Mouse (Mus musculus) liver, embryonic 12.5 days (tissue): Measurements from ENCODE around the gene Dock8. TPM values are rescaled to one million over a fixed set of nuclear protein-coding genes. Genes with fewer than 3 reads are reported as not detected.

Source experiments
- ATAC-seq: fragments of 200-750 bp; cut with Nextera tagmentation; 2 replicates; pipeline ENCODE4 v1.8.0; 2017; ENCODE audit warnings: moderate number of reproducible peaks, mild to moderate bottlenecking, moderate library complexity
- H3K27ac ChIP-seq: fragments of 300-500 bp; sonication (generic); 2 replicates; pipeline ENCODE4 v1.5.1; 2016; ENCODE audit warnings: mild to moderate bottlenecking
- H3K27me3 ChIP-seq: fragments of 300-500 bp; sonication (generic); replicated peaks from 2 replicates; pipeline ENCODE4 v1.6.1; 2016; ENCODE audit warnings: mild to moderate bottlenecking, moderate library complexity
- H3K36me3 ChIP-seq: fragments of 300-500 bp; sonication (generic); 2 replicates; pipeline ENCODE4 v1.6.1; 2016; ENCODE audit warnings: mild to moderate bottlenecking, moderate library complexity
- H3K4me1 ChIP-seq: fragments of 300-500 bp; sonication (generic); 2 replicates; pipeline ENCODE4 v1.6.1; 2016
- H3K4me2 ChIP-seq: fragments of 300-500 bp; sonication (generic); 2 replicates; pipeline ENCODE4 v1.6.1; 2016; ENCODE audit warnings: mild to moderate bottlenecking, moderate library complexity
- H3K4me3 ChIP-seq: fragments of 300-500 bp; sonication (generic); 2 replicates; pipeline ENCODE4 v1.5.1; 2016; ENCODE audit warnings: mild to moderate bottlenecking, moderate library complexity
- H3K9ac ChIP-seq: fragments of 300-500 bp; sonication (generic); 2 replicates; pipeline ENCODE4 v1.6.1; 2016; ENCODE audit warnings: mild to moderate bottlenecking, moderate library complexity
- H3K9me3 ChIP-seq: fragments of 300-500 bp; sonication (generic); replicated peaks from 2 replicates; pipeline ENCODE4 v1.6.1; 2016; ENCODE audit warnings: mild to moderate bottlenecking, moderate library complexity
- WGBS: fragments of 180-500 bp; shearing (Covaris S2); methylation state at CpG from one replicate; pipeline ENCODE4 v1.1.7; 2016; ENCODE audit not compliant: insufficient replicate concordance; 5-methylcytosine and 5-hydroxymethylcytosine counted together
- polyA plus RNA-seq: library from polyadenylated mRNA; unstranded; fragments of >200 nt; fragmentation: Nextera tagmentation; extraction: Ambion mirVana; gene quantifications from 2 replicates; pipeline ENCODE4 v1.2.1, GENCODE M21; 2016

The Dock8 gene
- polyA plus RNA-seq, 1 experiment from 2014 or later: 11.0 TPM

- Histone ChIP-seq H3K4me3 (no peak overlapping the region), H3K9me3 (no peaks in the 10 kb centered on the region), H3K27ac (no peak overlapping the region), H3K4me1 (no peaks in the 10 kb centered on the region), H3K4me2 (no peak overlapping the region), H3K27me3 (no peaks in the 10 kb centered on the region), H3K9ac (no peak overlapping the region), H3K36me3 (peaks cover 39% of the 10 kb centered on the region)
- 84% methylated on average over 11 of the region's 11 CpGs for WGBS
- no peak for ATAC-seq
Observed at GRCm38 (mm10) chr19:25176746-25177145, 177.4 kb downstream of the Dock8 start.

GRCm38 (mm10) chr19:25180024-25180423 is 180.7 kb downstream of the Dock8 start:
- no peak overlapping the region for H3K9ac ChIP-seq
- H3K27me3 ChIP-seq: no peaks in the 10 kb centered on the region
- peaks cover 43% of the 10 kb centered on the region for H3K36me3 ChIP-seq
- H3K4me3 ChIP-seq: no peak overlapping the region
- no peak overlapping the region for H3K4me2 ChIP-seq
- WGBS: 74% methylated on average over 6 of the region's 6 CpGs
- H3K27ac ChIP-seq: no peak overlapping the region
- H3K9me3 ChIP-seq: no peaks in the 10 kb centered on the region
- ATAC-seq: no peak
- no peaks in the 10 kb centered on the region for H3K4me1 ChIP-seq

GRCm38 (mm10) chr19:25180547-25180946 is 181.2 kb downstream of the Dock8 start:
- 78% methylated on average over 6 of the region's 6 CpGs for WGBS
- no peaks in the 10 kb centered on the region for H3K4me1 ChIP-seq
- H3K36me3 ChIP-seq: peaks cover 44% of the 10 kb centered on the region
- no peak overlapping the region for H3K4me3 ChIP-seq
- H3K9me3 ChIP-seq: no peaks in the 10 kb centered on the region
- no peak for ATAC-seq
- H3K9ac ChIP-seq: no peak overlapping the region
- no peaks in the 10 kb centered on the region for H3K27me3 ChIP-seq
- no peak overlapping the region for H3K27ac ChIP-seq
- H3K4me2 ChIP-seq: no peak overlapping the region

DNA sequence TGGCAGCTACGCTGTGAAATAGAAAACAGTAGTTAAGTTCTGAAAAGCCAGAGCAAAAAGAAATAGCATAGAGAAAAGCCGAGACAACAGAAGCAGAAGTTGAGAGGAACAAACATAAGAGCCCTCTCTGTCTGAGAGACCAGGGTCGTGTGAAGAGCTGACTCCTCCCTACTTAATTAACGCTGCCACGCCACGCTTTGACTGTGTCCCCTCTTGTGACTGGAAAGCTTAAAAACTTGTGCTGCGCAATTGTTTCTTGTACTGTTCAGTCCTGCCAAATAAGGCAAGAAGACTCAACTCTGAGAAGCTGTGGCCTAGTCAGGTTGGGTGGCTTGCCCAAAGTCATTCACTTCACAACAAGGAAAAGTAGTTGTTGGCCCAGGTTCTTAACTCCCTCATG is 184.7 kb downstream of the Dock8 start:
- Histone ChIP-seq H3K4me2 (no peak overlapping the region), H3K4me3 (no peak overlapping the region), H3K27me3 (no peaks in the 10 kb centered on the region), H3K27ac (no peak overlapping the region), H3K9me3 (no peaks in the 10 kb centered on the region), H3K9ac (no peak overlapping the region), H3K36me3 (peaks cover 53% of the 10 kb centered on the region), H3K4me1 (no peaks in the 10 kb centered on the region)
- no peak for ATAC-seq
- WGBS: 79% methylated on average over 7 of the region's 7 CpGs

- no peak for ATAC-seq
- H3K27me3 ChIP-seq: no peaks in the 10 kb centered on the region
- H3K27ac ChIP-seq: no peak overlapping the region
- H3K4me1 ChIP-seq: no peaks in the 10 kb centered on the region
- no peak overlapping the region for H3K9ac ChIP-seq
- peaks cover 70% of the 10 kb centered on the region for H3K36me3 ChIP-seq
- WGBS: 80% methylated on average over 5 of the region's 5 CpGs
- no peak overlapping the region for H3K4me3 ChIP-seq
- no peak overlapping the region for H3K4me2 ChIP-seq
- H3K9me3 ChIP-seq: no peaks in the 10 kb centered on the region
Observed at GRCm38 (mm10) chr19:25186316-25186715, 187.0 kb downstream of the Dock8 start.

GRCm38 (mm10) chr19:25187681-25188080 is 188.3 kb downstream of the Dock8 start:
- H3K4me3 ChIP-seq: no peak overlapping the region
- H3K27ac ChIP-seq: no peak overlapping the region
- no peaks in the 10 kb centered on the region for H3K27me3 ChIP-seq
- no peaks in the 10 kb centered on the region for H3K9me3 ChIP-seq
- 85% methylated on average over 18 of the region's 18 CpGs for WGBS
- H3K9ac ChIP-seq: no peak overlapping the region
- no peaks in the 10 kb centered on the region for H3K4me1 ChIP-seq
- no peak overlapping the region for H3K4me2 ChIP-seq
- peaks cover 69% of the 10 kb centered on the region for H3K36me3 ChIP-seq
- no peak for ATAC-seq

DNA sequence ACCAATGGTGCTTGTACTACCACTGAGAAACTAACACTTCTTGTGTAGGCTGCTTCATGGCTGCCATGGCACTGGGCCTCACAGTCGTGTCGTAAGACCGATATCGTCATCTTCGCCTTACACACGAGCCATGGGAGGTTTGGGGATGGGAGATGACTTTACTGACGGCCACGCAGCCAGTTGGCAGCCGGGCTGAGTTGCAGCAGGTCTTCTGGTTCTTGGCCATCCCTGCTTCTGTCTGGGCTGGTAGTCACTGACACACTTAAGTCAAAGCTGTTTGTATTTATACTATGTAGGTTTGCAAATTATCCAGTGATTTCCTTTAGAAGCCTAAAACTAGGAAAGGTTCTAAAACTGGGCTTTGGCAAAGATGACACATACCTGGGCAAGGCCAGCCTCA is 194.4 kb downstream of the Dock8 start:
- Histone ChIP-seq H3K27me3 (no peaks in the 10 kb centered on the region), H3K36me3 (peaks cover 51% of the 10 kb centered on the region), H3K4me1 (no peaks in the 10 kb centered on the region), H3K9ac (no peak overlapping the region), H3K4me3 (no peak overlapping the region), H3K27ac (no peak overlapping the region), H3K4me2 (no peak overlapping the region), H3K9me3 (no peaks in the 10 kb centered on the region)
- 77% methylated on average over 9 of the region's 9 CpGs for WGBS
- ATAC-seq: no peak

- Histone ChIP-seq H3K27me3 (no peaks in the 10 kb centered on the region), H3K4me2 (no peak overlapping the region), H3K9me3 (no peaks in the 10 kb centered on the region), H3K4me3 (no peak overlapping the region), H3K9ac (no peak overlapping the region), H3K4me1 (no peaks in the 10 kb centered on the region), H3K36me3 (peaks cover 6% of the 10 kb centered on the region; the same call in 1 of the 2 replicates), H3K27ac (no peak overlapping the region)
- ATAC-seq: no peak
- 69% methylated on average over 13 of the region's 13 CpGs for WGBS
Observed at GRCm38 (mm10) chr19:25200081-25200860, 200.9 kb downstream of the Dock8 start.

DNA sequence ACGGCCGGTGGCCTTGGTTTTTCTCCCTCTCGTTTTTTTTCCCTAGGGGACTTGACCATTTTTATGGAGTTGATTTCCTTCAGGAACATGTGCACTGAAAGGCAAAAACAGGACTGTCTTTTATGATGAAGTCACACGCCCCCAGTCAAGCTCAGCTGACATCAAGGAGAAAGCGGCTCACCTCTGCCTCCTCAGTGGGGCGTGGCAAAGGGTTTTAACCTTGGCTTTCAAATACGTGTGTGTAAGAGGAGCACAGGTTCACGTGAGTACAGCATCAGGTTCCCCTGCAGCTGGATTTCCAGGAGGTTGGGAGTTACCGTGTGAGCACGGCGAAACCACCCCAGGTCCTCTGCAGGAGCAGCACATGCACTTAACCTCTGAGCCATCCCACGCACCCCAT is 203.7 kb downstream of the Dock8 start:
- H3K4me1 ChIP-seq: no peaks in the 10 kb centered on the region
- H3K27me3 ChIP-seq: peaks cover 22% of the 10 kb centered on the region
- no peak for ATAC-seq
- H3K4me3 ChIP-seq: no peak overlapping the region
- no peaks in the 10 kb centered on the region for H3K9me3 ChIP-seq
- 77% methylated on average over 12 of the region's 12 CpGs for WGBS
- H3K9ac ChIP-seq: no peak overlapping the region
- no peak overlapping the region for H3K27ac ChIP-seq
- peaks cover 6% of the 10 kb centered on the region; the same call in 1 of the 2 replicates for H3K36me3 ChIP-seq
- no peak overlapping the region for H3K4me2 ChIP-seq

- no peak for ATAC-seq
- Histone ChIP-seq H3K4me3 (no peak overlapping the region), H3K9ac (no peak overlapping the region), H3K4me1 (no peaks in the 10 kb centered on the region), H3K27ac (no peak overlapping the region), H3K4me2 (no peak overlapping the region), H3K27me3 (peaks cover 37% of the 10 kb centered on the region), H3K36me3 (no peaks in the 10 kb centered on the region), H3K9me3 (no peaks in the 10 kb centered on the region)
- WGBS: 51% methylated on average over 12 of the region's 12 CpGs
Observed at GRCm38 (mm10) chr19:25206969-25207368, 207.6 kb downstream of the Dock8 start.

GRCm38 (mm10) chr19:25207731-25208361 is 208.5 kb downstream of the Dock8 start:
- no peak overlapping the region for H3K27ac ChIP-seq
- H3K9me3 ChIP-seq: no peaks in the 10 kb centered on the region
- H3K4me3 ChIP-seq: no peak overlapping the region
- H3K9ac ChIP-seq: no peak overlapping the region
- no peaks in the 10 kb centered on the region for H3K4me1 ChIP-seq
- WGBS: 29% methylated on average over 23 of the region's 23 CpGs
- H3K36me3 ChIP-seq: no peaks in the 10 kb centered on the region
- no peak overlapping the region for H3K4me2 ChIP-seq
- peaks cover 37% of the 10 kb centered on the region for H3K27me3 ChIP-seq
- ATAC-seq: no peak

- Histone ChIP-seq H3K27ac (no peak overlapping the region), H3K9ac (no peak overlapping the region), H3K9me3 (no peaks in the 10 kb centered on the region), H3K4me3 (no peak overlapping the region), H3K36me3 (no peaks in the 10 kb centered on the region), H3K4me2 (no peak overlapping the region), H3K4me1 (no peaks in the 10 kb centered on the region), H3K27me3 (peaks cover 37% of the 10 kb centered on the region)
- no peak for ATAC-seq
- 55% methylated on average over 11 of the region's 11 CpGs for WGBS
Observed at GRCm38 (mm10) chr19:25208596-25209110, 209.3 kb downstream of the Dock8 start.
